Mouse (Mus musculus): Measurements from ENCODE around the gene Gnao1. TPM values are rescaled to one million over a fixed set of nuclear protein-coding genes. Genes with fewer than 3 reads are reported as not detected.

Gene Gnao1
- polyA plus RNA-seq, 1 experiment from 2014 or later, result 1.1 TPM

GRCm38 (mm10) chr8:93917859-93918421 is 108.2 kb downstream of the Gnao1 start:
- Histone ChIP-seq H3K4me1 (ENCODE audit: control insufficient read depth, insufficient read depth, low read length) (no peaks in the 10 kb centered on the region; the same call in 1 of the 2 replicates), H3K27ac (replicated peaks; ENCODE audit: low read depth, low read length) (no peak overlapping the region), H3K4me3 (ENCODE audit: low read depth, low read length) (no peak overlapping the region), H3K9me3 (ENCODE audit: control insufficient read depth, low read length) (no peaks in the 10 kb centered on the region), H3K27me3 (ENCODE audit: control insufficient read depth, insufficient read depth, low read length) (no peaks in the 10 kb centered on the region), H3K4me2 (ENCODE audit: low read depth, severe bottlenecking) (no peak overlapping the region), H3K36me3 (ENCODE audit: control insufficient read depth, insufficient read depth, low read length) (no peaks in the 10 kb centered on the region), H3K9ac (ENCODE audit: low read length) (no peak overlapping the region)
- 35% methylated on average over 13 of the region's 13 CpGs for WGBS
- DNase-seq (ENCODE audit: low spot score) (peak; percentile 28), ATAC-seq (ENCODE audit: insufficient number of reproducible peaks, low FRiP score, low TSS enrichment, low read depth) (no peak)

GRCm38 (mm10) chr8:93918580-93918979 is 108.8 kb downstream of the Gnao1 start:
- Histone ChIP-seq H3K4me3 (ENCODE audit: low read depth, low read length) (no peak overlapping the region), H3K9ac (ENCODE audit: low read length) (no peak overlapping the region), H3K36me3 (ENCODE audit: control insufficient read depth, insufficient read depth, low read length) (no peaks in the 10 kb centered on the region), H3K4me2 (ENCODE audit: low read depth, severe bottlenecking) (no peak overlapping the region), H3K27ac (replicated peaks; ENCODE audit: low read depth, low read length) (no peak overlapping the region), H3K27me3 (ENCODE audit: control insufficient read depth, insufficient read depth, low read length) (no peaks in the 10 kb centered on the region), H3K4me1 (ENCODE audit: control insufficient read depth, insufficient read depth, low read length) (no peaks in the 10 kb centered on the region; the same call in 1 of the 2 replicates), H3K9me3 (ENCODE audit: control insufficient read depth, low read length) (no peaks in the 10 kb centered on the region)
- DNase-seq (ENCODE audit: low spot score) (no peak), ATAC-seq (ENCODE audit: insufficient number of reproducible peaks, low FRiP score, low TSS enrichment, low read depth) (no peak)
- WGBS, result 84% methylated on average over 2 of the region's 2 CpGs

- Histone ChIP-seq H3K4me3 (ENCODE audit: low read depth, low read length) (no peak overlapping the region), H3K27ac (replicated peaks; ENCODE audit: low read depth, low read length) (no peak overlapping the region), H3K9ac (ENCODE audit: low read length) (no peak overlapping the region), H3K9me3 (ENCODE audit: control insufficient read depth, low read length) (no peaks in the 10 kb centered on the region), H3K4me1 (ENCODE audit: control insufficient read depth, insufficient read depth, low read length) (no peaks in the 10 kb centered on the region; the same call in 1 of the 2 replicates), H3K36me3 (ENCODE audit: control insufficient read depth, insufficient read depth, low read length) (no peaks in the 10 kb centered on the region), H3K4me2 (ENCODE audit: low read depth, severe bottlenecking) (no peak overlapping the region), H3K27me3 (ENCODE audit: control insufficient read depth, insufficient read depth, low read length) (no peaks in the 10 kb centered on the region)
- DNase-seq (ENCODE audit: low spot score) (no peak), ATAC-seq (ENCODE audit: insufficient number of reproducible peaks, low FRiP score, low TSS enrichment, low read depth) (no peak)
- WGBS, result 84% methylated on average over 3 of the region's 3 CpGs
Observed at GRCm38 (mm10) chr8:93919422-93919821, 109.7 kb downstream of the Gnao1 start.

- no peak overlapping the region for H3K4me3 ChIP-seq (ENCODE audit: low read depth, low read length)
- no peak overlapping the region for H3K9ac ChIP-seq (ENCODE audit: low read length)
- no peak for DNase-seq (ENCODE audit: low spot score)
- no peak for ATAC-seq (ENCODE audit: insufficient number of reproducible peaks, low FRiP score, low TSS enrichment, low read depth)
- WGBS, result 62% methylated on average over 12 of the region's 12 CpGs
- H3K9me3 ChIP-seq (ENCODE audit: control insufficient read depth, low read length), result no peaks in the 10 kb centered on the region
- H3K27me3 ChIP-seq (ENCODE audit: control insufficient read depth, insufficient read depth, low read length), result no peaks in the 10 kb centered on the region
- H3K36me3 ChIP-seq (ENCODE audit: control insufficient read depth, insufficient read depth, low read length), result no peaks in the 10 kb centered on the region
- no peaks in the 10 kb centered on the region; the same call in 1 of the 2 replicates for H3K4me1 ChIP-seq (ENCODE audit: control insufficient read depth, insufficient read depth, low read length)
- H3K4me2 ChIP-seq (ENCODE audit: low read depth, severe bottlenecking), result no peak overlapping the region
- no peak overlapping the region for H3K27ac ChIP-seq (replicated peaks; ENCODE audit: low read depth, low read length)
Observed at GRCm38 (mm10) chr8:93919916-93920589, 110.3 kb downstream of the Gnao1 start.

- Histone ChIP-seq H3K4me2 (ENCODE audit: low read depth, severe bottlenecking) (no peak overlapping the region), H3K9ac (ENCODE audit: low read length) (no peak overlapping the region), H3K4me3 (ENCODE audit: low read depth, low read length) (no peak overlapping the region), H3K27me3 (ENCODE audit: control insufficient read depth, insufficient read depth, low read length) (no peaks in the 10 kb centered on the region), H3K36me3 (ENCODE audit: control insufficient read depth, insufficient read depth, low read length) (no peaks in the 10 kb centered on the region), H3K9me3 (ENCODE audit: control insufficient read depth, low read length) (no peaks in the 10 kb centered on the region), H3K4me1 (ENCODE audit: control insufficient read depth, insufficient read depth, low read length) (no peaks in the 10 kb centered on the region; the same call in 1 of the 2 replicates), H3K27ac (replicated peaks; ENCODE audit: low read depth, low read length) (no peak overlapping the region)
- ATAC-seq (ENCODE audit: insufficient number of reproducible peaks, low FRiP score, low TSS enrichment, low read depth) (no peak), DNase-seq (ENCODE audit: low spot score) (no peak)
- WGBS, result 90% methylated on average over 7 of the region's 7 CpGs
Observed at GRCm38 (mm10) chr8:93920590-93920948, 110.8 kb downstream of the Gnao1 start.

- Histone ChIP-seq H3K4me2 (ENCODE audit: low read depth, severe bottlenecking) (no peak overlapping the region), H3K9ac (ENCODE audit: low read length) (no peak overlapping the region), H3K27ac (replicated peaks; ENCODE audit: low read depth, low read length) (no peak overlapping the region), H3K9me3 (ENCODE audit: control insufficient read depth, low read length) (no peaks in the 10 kb centered on the region), H3K27me3 (ENCODE audit: control insufficient read depth, insufficient read depth, low read length) (no peaks in the 10 kb centered on the region), H3K4me1 (ENCODE audit: control insufficient read depth, insufficient read depth, low read length) (no peaks in the 10 kb centered on the region; the same call in 1 of the 2 replicates), H3K36me3 (ENCODE audit: control insufficient read depth, insufficient read depth, low read length) (no peaks in the 10 kb centered on the region), H3K4me3 (ENCODE audit: low read depth, low read length) (no peak overlapping the region)
- DNase-seq (ENCODE audit: low spot score), result no peak
- ATAC-seq (ENCODE audit: insufficient number of reproducible peaks, low FRiP score, low TSS enrichment, low read depth), result no peak
- 59% methylated on average over 7 of the region's 7 CpGs for WGBS
Observed at GRCm38 (mm10) chr8:93923897-93924334, 114.2 kb downstream of the Gnao1 start.

GRCm38 (mm10) chr8:93925513-93925912 is 115.7 kb downstream of the Gnao1 start:
- H3K36me3 ChIP-seq (ENCODE audit: control insufficient read depth, insufficient read depth, low read length), result no peaks in the 10 kb centered on the region
- 26% methylated on average over 3 of the region's 3 CpGs for WGBS
- ATAC-seq (ENCODE audit: insufficient number of reproducible peaks, low FRiP score, low TSS enrichment, low read depth) (no peak), DNase-seq (ENCODE audit: low spot score) (no peak)
- no peak overlapping the region for H3K4me2 ChIP-seq (ENCODE audit: low read depth, severe bottlenecking)
- no peaks in the 10 kb centered on the region for H3K4me1 ChIP-seq (ENCODE audit: control insufficient read depth, insufficient read depth, low read length)
- H3K27me3 ChIP-seq (ENCODE audit: control insufficient read depth, insufficient read depth, low read length), result no peaks in the 10 kb centered on the region
- H3K4me3 ChIP-seq (ENCODE audit: low read depth, low read length), result no peak overlapping the region
- no peaks in the 10 kb centered on the region for H3K9me3 ChIP-seq (ENCODE audit: control insufficient read depth, low read length)
- no peak overlapping the region for H3K27ac ChIP-seq (replicated peaks; ENCODE audit: low read depth, low read length)
- H3K9ac ChIP-seq (ENCODE audit: low read length), result no peak overlapping the region

GRCm38 (mm10) chr8:93929233-93929632 is 119.5 kb downstream of the Gnao1 start:
- H3K9me3 ChIP-seq (ENCODE audit: control insufficient read depth, low read length), result no peaks in the 10 kb centered on the region
- H3K36me3 ChIP-seq (ENCODE audit: control insufficient read depth, insufficient read depth, low read length), result no peaks in the 10 kb centered on the region
- no peak overlapping the region for H3K4me2 ChIP-seq (ENCODE audit: low read depth, severe bottlenecking)
- H3K4me3 ChIP-seq (ENCODE audit: low read depth, low read length), result no peak overlapping the region
- 80% methylated on average over 4 of the region's 4 CpGs for WGBS
- ATAC-seq (ENCODE audit: insufficient number of reproducible peaks, low FRiP score, low TSS enrichment, low read depth), result no peak
- H3K27me3 ChIP-seq (ENCODE audit: control insufficient read depth, insufficient read depth, low read length), result no peaks in the 10 kb centered on the region
- H3K9ac ChIP-seq (ENCODE audit: low read length), result no peak overlapping the region
- no peak for DNase-seq (ENCODE audit: low spot score)
- H3K4me1 ChIP-seq (ENCODE audit: control insufficient read depth, insufficient read depth, low read length), result no peaks in the 10 kb centered on the region
- H3K27ac ChIP-seq (replicated peaks; ENCODE audit: low read depth, low read length), result no peak overlapping the region
